Mouse (Mus musculus): ENCODE measurements at regions not wholly inside any gene's neighbourhood (a gene's known extent, or its start where the extent isn't known, plus 50 kb on each side); places are given as distances from the start of the nearest gene placed in this dataset.

DNA sequence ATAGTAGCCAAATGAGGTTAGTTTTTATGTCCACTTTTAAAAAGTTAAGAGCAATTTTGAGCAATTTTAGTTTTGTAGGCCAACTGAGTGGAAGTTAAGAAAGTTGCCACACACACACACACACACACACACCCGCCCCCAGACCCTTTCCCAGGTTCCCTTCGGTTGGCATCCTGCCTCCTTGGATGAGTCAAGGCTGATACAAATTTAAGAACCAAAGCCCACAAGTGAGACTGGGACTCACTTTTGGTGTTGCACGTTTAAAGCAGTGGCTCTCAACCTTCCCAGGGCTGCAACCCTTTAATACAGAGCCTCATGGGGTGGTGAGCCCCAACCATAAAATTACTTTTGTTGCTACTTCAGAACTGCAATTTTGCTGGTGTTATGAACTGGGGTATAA, 70.4 kb downstream of the Tmem30b start:
- TF ChIP-seq POLR2A (IDR thresholded peaks at IDR 0.05; ENCODE audit: low read depth, low read length) (no peak), CTCF (IDR thresholded peaks at IDR 0.05; ENCODE audit: borderline replicate concordance, insufficient read depth, low read length) (no peak)

Data from embryonic fibroblast, embryonic 13.5 days (primary cell).